Mouse (Mus musculus) central nervous system, embryonic 14 days (tissue): ENCODE results near the gene Tspan10. TPM values are rescaled to one million over a fixed set of nuclear protein-coding genes. Genes with fewer than 3 reads are reported as not detected.

Source experiments
- polyA plus RNA-seq: library from polyadenylated mRNA; depleted of rRNA; stranded (reverse); fragments of >200 nt; gene quantifications from 2 replicates; pipeline ENCODE4 v1.2.3, GENCODE M21; 2012; rRNA removed

Gene Tspan10
- 0.14 TPM in 1 of 2 replicates, not detected in the other for polyA plus RNA-seq

GRCm38 (mm10) chr11:120442344-120442743 is at the start of gene Tspan10:
Tspan10 (plus strand) TSS chr11:120442644.

GRCm38 (mm10) chr11:120437152-120437856 is 5.1 kb upstream of the Tspan10 start, which contains the start of gene Nploc4:
Nploc4 (minus strand) TSS chr11:120437708.

GRCm38 (mm10) chr11:120453306-120453705 is 10.9 kb downstream of the Tspan10 start, which contains the start of gene Pde6g:
Pde6g (minus strand) TSS chr11:120453500.

GRCm38 (mm10) chr11:120457772-120458751 is 15.6 kb downstream of the Tspan10 start, which contains the start of the genes Oxld1 and Ccdc137:
Oxld1 (minus strand) TSS chr11:120458068.
Ccdc137 (plus strand) TSS chr11:120458115.

GRCm38 (mm10) chr11:120467051-120467735 is 24.7 kb downstream of the Tspan10 start, which contains the start of gene Arl16:
Arl16 (minus strand) TSS chr11:120467607.

GRCm38 (mm10) chr11:120484265-120484981 is 42.0 kb downstream of the Tspan10 start, which contains the start of gene Mrpl12:
Mrpl12 (plus strand) TSS chr11:120484613.

GRCm38 (mm10) chr11:120491317-120492023 is 49.0 kb downstream of the Tspan10 start, which contains the start of gene Slc25a10:
Slc25a10 (plus strand) TSS chr11:120491840.

Other genes with a start within 250 kb of the Tspan10 start
- 35.0 and 36.9 TPM in 2 replicates for gene Bahcc1, start 209.7 kb upstream of the Tspan10 start, polyA plus RNA-seq
- 1,737 and 2,132 TPM in 2 replicates for gene Actg1, start 94.1 kb upstream of the Tspan10 start, polyA plus RNA-seq
- 0.54 and 0.64 TPM in 2 replicates for gene Fscn2, start 81.1 kb upstream of the Tspan10 start, polyA plus RNA-seq
- gene Faap100, start 63.9 kb upstream of the Tspan10 start, polyA plus RNA-seq: 84.8 and 87.8 TPM in 2 replicates
- 49.9 and 50.5 TPM in 2 replicates for gene Nploc4, start 4.9 kb upstream of the Tspan10 start, polyA plus RNA-seq
- 0.29 and 0.44 TPM in 2 replicates for gene Pde6g, start 10.9 kb downstream of the Tspan10 start, polyA plus RNA-seq
- 8.3 and 9.0 TPM in 2 replicates for gene Oxld1, start 15.4 kb downstream of the Tspan10 start, polyA plus RNA-seq
- 34.1 and 34.7 TPM in 2 replicates for gene Ccdc137, start 15.5 kb downstream of the Tspan10 start, polyA plus RNA-seq
- gene Arl16, start 25.0 kb downstream of the Tspan10 start, polyA plus RNA-seq: 40.3 and 40.8 TPM in 2 replicates
- gene Mrpl12, start 42.0 kb downstream of the Tspan10 start, polyA plus RNA-seq: 101 and 106 TPM in 2 replicates
- gene Slc25a10, start 49.2 kb downstream of the Tspan10 start, polyA plus RNA-seq: 42.9 and 47.1 TPM in 2 replicates
- 0.25 and 1.1 TPM in 2 replicates for gene Gcgr, start 88.1 kb downstream of the Tspan10 start, polyA plus RNA-seq
- gene Mcrip1, start 107.1 kb downstream of the Tspan10 start, polyA plus RNA-seq: 208 and 216 TPM in 2 replicates
- 0.59 TPM in 1 of 2 replicates, not detected in the other for gene Ppp1r27, start 108.5 kb downstream of the Tspan10 start, polyA plus RNA-seq
- gene P4hb, start 130.6 kb downstream of the Tspan10 start, polyA plus RNA-seq: 209 and 309 TPM in 2 replicates
- 455 and 517 TPM in 2 replicates for gene Arhgdia, start 139.0 kb downstream of the Tspan10 start, polyA plus RNA-seq
- 136 and 151 TPM in 2 replicates for gene Alyref, start 155.7 kb downstream of the Tspan10 start, polyA plus RNA-seq
- gene Anapc11, start 155.8 kb downstream of the Tspan10 start, polyA plus RNA-seq: 168 and 170 TPM in 2 replicates
- gene Npb, start 165.8 kb downstream of the Tspan10 start, polyA plus RNA-seq: 0.73 and 1.2 TPM in 2 replicates
- gene Pcyt2, start 175.3 kb downstream of the Tspan10 start, polyA plus RNA-seq: 272 and 279 TPM in 2 replicates
- gene Sirt7, start 182.6 kb downstream of the Tspan10 start, polyA plus RNA-seq: 74.5 and 74.8 TPM in 2 replicates
- gene Mafg, start 191.0 kb downstream of the Tspan10 start, polyA plus RNA-seq: 52.3 and 57.4 TPM in 2 replicates
- gene Pycr1, start 201.1 kb downstream of the Tspan10 start, polyA plus RNA-seq: 22.8 and 29.0 TPM in 2 replicates
- 0.11 and 0.58 TPM in 2 replicates for gene Myadml2, start 205.5 kb downstream of the Tspan10 start, polyA plus RNA-seq
- gene Notum, start 218.5 kb downstream of the Tspan10 start, polyA plus RNA-seq: 1.9 and 3.2 TPM in 2 replicates
- 88.0 and 94.4 TPM in 2 replicates for gene Aspscr1, start 230.3 kb downstream of the Tspan10 start, polyA plus RNA-seq